Mouse (Mus musculus): ENCODE results near the gene Tnfrsf13c. TPM values are rescaled to one million over a fixed set of nuclear protein-coding genes. Genes with fewer than 3 reads are reported as not detected.

Tnfrsf13c gene
- polyA plus RNA-seq, 1 experiment, result not detected

GRCm38 (mm10) chr15:82231100-82231499, 6.9 kb upstream of the Tnfrsf13c start:
- peaks cover 30% of the 10 kb centered on the region for H3K4me1 ChIP-seq
- TF ChIP-seq FLI1 (IDR thresholded peaks at IDR 0.05; ENCODE audit: low read length) (no peak), GATA1 (IDR thresholded peaks at IDR 0.05; ENCODE audit: borderline replicate concordance, low read length) (no peak)
- H3K36me3 ChIP-seq (replicated peaks; ENCODE audit: low read length), result peaks cover 16% of the 10 kb centered on the region
- H3K4me3 ChIP-seq (replicated peaks), result no peak overlapping the region
- no peaks in the 10 kb centered on the region for H3K9me3 ChIP-seq
- H3K27me3 ChIP-seq (replicated peaks), result peaks cover 36% of the 10 kb centered on the region

GRCm38 (mm10) chr15:82230098-82230611, 6.0 kb upstream of the Tnfrsf13c start:
- no peak for TF ChIP-seq FLI1 (IDR thresholded peaks at IDR 0.05; ENCODE audit: low read length)
- no peak for TF ChIP-seq GATA1 (IDR thresholded peaks at IDR 0.05; ENCODE audit: borderline replicate concordance, low read length)
- Histone ChIP-seq H3K4me3 (replicated peaks) (no peak overlapping the region), H3K4me1 (peaks cover 29% of the 10 kb centered on the region), H3K9me3 (no peaks in the 10 kb centered on the region), H3K36me3 (replicated peaks; ENCODE audit: low read length) (peaks cover 16% of the 10 kb centered on the region), H3K27me3 (replicated peaks) (peaks cover 45% of the 10 kb centered on the region)

- H3K4me3 ChIP-seq (replicated peaks), result no peak overlapping the region
Observed at GRCm38 (mm10) chr15:82229542-82230045, 5.4 kb upstream of the Tnfrsf13c start.

GRCm38 (mm10) chr15:82225769-82226168, 1.6 kb upstream of the Tnfrsf13c start:
- Histone ChIP-seq H3K27me3 (replicated peaks) (peaks cover 67% of the 10 kb centered on the region), H3K4me3 (replicated peaks) (no peak overlapping the region), H3K36me3 (replicated peaks; ENCODE audit: low read length) (no peaks in the 10 kb centered on the region), H3K4me1 (peaks cover 32% of the 10 kb centered on the region), H3K9me3 (no peaks in the 10 kb centered on the region)
- TF ChIP-seq GATA1 (IDR thresholded peaks at IDR 0.05; ENCODE audit: borderline replicate concordance, low read length) (no peak), FLI1 (IDR thresholded peaks at IDR 0.05; ENCODE audit: low read length) (no peak)

More at GRCm38 (mm10) chr15:82229542-82230045, 5.4 kb upstream of the Tnfrsf13c start:
- peaks cover 26% of the 10 kb centered on the region for H3K4me1 ChIP-seq
- H3K36me3 ChIP-seq (replicated peaks; ENCODE audit: low read length), result peaks cover 13% of the 10 kb centered on the region
- peaks cover 51% of the 10 kb centered on the region for H3K27me3 ChIP-seq (replicated peaks)
- no peaks in the 10 kb centered on the region for H3K9me3 ChIP-seq
- TF ChIP-seq GATA1 (IDR thresholded peaks at IDR 0.05; ENCODE audit: borderline replicate concordance, low read length) (no peak), FLI1 (IDR thresholded peaks at IDR 0.05; ENCODE audit: low read length) (no peak)

GRCm38 (mm10) chr15:82224602-82225215, 540 bp upstream of the Tnfrsf13c start:
- peaks cover 65% of the 10 kb centered on the region for H3K27me3 ChIP-seq (replicated peaks)
- H3K36me3 ChIP-seq (replicated peaks; ENCODE audit: low read length), result no peaks in the 10 kb centered on the region
- peaks cover 30% of the 10 kb centered on the region for H3K4me1 ChIP-seq
- H3K9me3 ChIP-seq, result no peaks in the 10 kb centered on the region
- no peak for TF ChIP-seq GATA1 (IDR thresholded peaks at IDR 0.05; ENCODE audit: borderline replicate concordance, low read length)
- peak overlapping the region; percentile 90 for H3K4me3 ChIP-seq (replicated peaks)

- Histone ChIP-seq H3K27me3 (replicated peaks) (peaks cover 66% of the 10 kb centered on the region), H3K36me3 (replicated peaks; ENCODE audit: low read length) (no peaks in the 10 kb centered on the region), H3K9me3 (no peaks in the 10 kb centered on the region), H3K4me3 (replicated peaks) (no peak overlapping the region), H3K4me1 (peaks cover 43% of the 10 kb centered on the region)
- no peak for TF ChIP-seq GATA1 (IDR thresholded peaks at IDR 0.05; ENCODE audit: borderline replicate concordance, low read length)
- TF ChIP-seq FLI1 (IDR thresholded peaks at IDR 0.05; ENCODE audit: low read length), result no peak
Observed at GRCm38 (mm10) chr15:82223251-82223650, 918 bp downstream of the Tnfrsf13c start.

GRCm38 (mm10) chr15:82221104-82221860, 2.9 kb downstream of the Tnfrsf13c start:
- H3K4me3 ChIP-seq (replicated peaks), result no peak overlapping the region
- H3K4me1 ChIP-seq, result peaks cover 49% of the 10 kb centered on the region
- no peaks in the 10 kb centered on the region for H3K36me3 ChIP-seq (replicated peaks; ENCODE audit: low read length)
- H3K9me3 ChIP-seq, result no peaks in the 10 kb centered on the region
- TF ChIP-seq FLI1 (IDR thresholded peaks at IDR 0.05; ENCODE audit: low read length), result no peak
- no peak for TF ChIP-seq GATA1 (IDR thresholded peaks at IDR 0.05; ENCODE audit: borderline replicate concordance, low read length)
- H3K27me3 ChIP-seq (replicated peaks), result peaks cover 73% of the 10 kb centered on the region

- no peaks in the 10 kb centered on the region for H3K36me3 ChIP-seq (replicated peaks; ENCODE audit: low read length)
- peaks cover 39% of the 10 kb centered on the region for H3K4me1 ChIP-seq
- no peak overlapping the region for H3K4me3 ChIP-seq (replicated peaks)
- H3K9me3 ChIP-seq, result no peaks in the 10 kb centered on the region
- no peak for TF ChIP-seq GATA1 (IDR thresholded peaks at IDR 0.05; ENCODE audit: borderline replicate concordance, low read length)
- TF ChIP-seq FLI1 (IDR thresholded peaks at IDR 0.05; ENCODE audit: low read length), result no peak
- H3K27me3 ChIP-seq (replicated peaks), result peaks cover 73% of the 10 kb centered on the region
Observed at GRCm38 (mm10) chr15:82220003-82220675, 4.0 kb downstream of the Tnfrsf13c start.

GRCm38 (mm10) chr15:82218778-82219666, 5.1 kb downstream of the Tnfrsf13c start:
- H3K9me3 ChIP-seq, result no peaks in the 10 kb centered on the region
- peaks cover 72% of the 10 kb centered on the region for H3K27me3 ChIP-seq (replicated peaks)
- H3K4me1 ChIP-seq, result peaks cover 31% of the 10 kb centered on the region
- no peak for TF ChIP-seq GATA1 (IDR thresholded peaks at IDR 0.05; ENCODE audit: borderline replicate concordance, low read length)
- TF ChIP-seq FLI1 (IDR thresholded peaks at IDR 0.05; ENCODE audit: low read length), result no peak
- H3K36me3 ChIP-seq (replicated peaks; ENCODE audit: low read length), result no peaks in the 10 kb centered on the region
- H3K4me3 ChIP-seq (replicated peaks), result no peak overlapping the region

Data from megakaryocyte, embryonic 14.5 days (primary cell).